Mouse (Mus musculus): ENCODE data around the gene Npm1.

- no peak for TF ChIP-seq POLR2A (IDR thresholded peaks at IDR 0.05; ENCODE audit: borderline replicate concordance, insufficient read depth, low read length)
- no peak for TF ChIP-seq CTCF (IDR thresholded peaks at IDR 0.05; ENCODE audit: borderline replicate concordance, insufficient read depth, low read depth, low read length)
Measured at GRCm38 (mm10) chr11:33197673-33198072, 34.7 kb upstream of the Npm1 start.
